Mouse (Mus musculus) thymus, postnatal 0 days (tissue): ENCODE data around the gene Mapk11. TPM values are rescaled to one million over a fixed set of nuclear protein-coding genes. Genes with fewer than 3 reads are reported as not detected.
A peak's percentile ranks its signal among the peaks of the same experiment; 100 is the strongest.

ENCODE experiments used
- DNase-seq: peaks from one replicate; pipeline ENCODE4 v3.0.0-alpha.2; 2015; ENCODE audit warnings: low spot score
- polyA plus RNA-seq: library from polyadenylated mRNA; unstranded; fragments of >200 nt; fragmentation: Nextera tagmentation; extraction: Ambion mirVana; gene quantifications from 2 replicates; pipeline ENCODE4 v1.2.1, GENCODE M21; 2015

Mapk11 gene
- 4.9 and 5.6 TPM in 2 replicates for polyA plus RNA-seq

- peak; percentile 65 for DNase-seq
These were observed at the start of gene Mapk11 for GRCm38 (mm10) chr15:89149271-89150040. TSS of gene Mapk11 (minus strand) at chr15:89149628.

GRCm38 (mm10) chr15:89197056-89197455 is 47.6 kb upstream of the Mapk11 start:
- no peak for DNase-seq

GRCm38 (mm10) chr15:89196313-89196706 is 46.9 kb upstream of the Mapk11 start, which contains the start of gene Dennd6b:
TSS of gene Dennd6b (minus strand) at chr15:89196496.
- peak; percentile 98 for DNase-seq

GRCm38 (mm10) chr15:89195690-89196312 is 46.4 kb upstream of the Mapk11 start:
- DNase-seq, result peak; percentile 81

- DNase-seq, result peak; percentile 18
These were observed 45.8 kb upstream of the Mapk11 start for GRCm38 (mm10) chr15:89195261-89195681.

GRCm38 (mm10) chr15:89184937-89185227 is 35.5 kb upstream of the Mapk11 start:
- DNase-seq, result no peak

GRCm38 (mm10) chr15:89184141-89184936 is 34.9 kb upstream of the Mapk11 start:
- DNase-seq, result no peak

GRCm38 (mm10) chr15:89182842-89183241 is 33.4 kb upstream of the Mapk11 start:
- DNase-seq, result no peak

- no peak for DNase-seq
These were observed 32.9 kb upstream of the Mapk11 start for GRCm38 (mm10) chr15:89182328-89182741.

GRCm38 (mm10) chr15:89181561-89182270 is 32.3 kb upstream of the Mapk11 start:
- no peak for DNase-seq

- no peak for DNase-seq
These were observed 31.3 kb upstream of the Mapk11 start, which contains the start of gene Plxnb2 for GRCm38 (mm10) chr15:89180571-89181229. TSS of gene Plxnb2 (minus strand) at chr15:89180788.

GRCm38 (mm10) chr15:89180081-89180541 is 30.7 kb upstream of the Mapk11 start:
- DNase-seq, result no peak

GRCm38 (mm10) chr15:89179630-89179964 is 30.2 kb upstream of the Mapk11 start:
- no peak for DNase-seq

- peak; percentile 14 for DNase-seq
These were observed 29.7 kb upstream of the Mapk11 start for GRCm38 (mm10) chr15:89178954-89179629.

GRCm38 (mm10) chr15:89178260-89178860 is 28.9 kb upstream of the Mapk11 start:
- no peak for DNase-seq

GRCm38 (mm10) chr15:89177576-89178259 is 28.3 kb upstream of the Mapk11 start:
- DNase-seq, result no peak

GRCm38 (mm10) chr15:89177121-89177520 is 27.7 kb upstream of the Mapk11 start:
- DNase-seq, result no peak

- no peak for DNase-seq
These were observed 26.2 kb upstream of the Mapk11 start for GRCm38 (mm10) chr15:89175411-89176155.
